Mouse (Mus musculus) layer of hippocampus, adult 2 months (tissue): ENCODE data around the gene Gpr15. TPM values are rescaled to one million over a fixed set of nuclear protein-coding genes. Genes with fewer than 3 reads are reported as not detected.
A peak's percentile ranks its signal among the peaks of the same experiment; 100 is the strongest.

ENCODE experiments used
- DNase-seq, 2 experiments: peaks; one replicate each; pipeline ENCODE4 v3.0.0; 2022; ENCODE audit warnings: low spot score in 2 of 2
- H3K27ac ChIP-seq: fragments of 200-600 bp; 2 replicates; pipeline ENCODE4 v1.8.1; 2022
- H3K4me3 ChIP-seq: fragments of 200-600 bp; 2 replicates; pipeline ENCODE4 v1.8.1; 2022; ENCODE audit warnings: mild to moderate bottlenecking
- CTCF ChIP-seq: fragments of 200-600 bp; conservative IDR thresholded peaks from 2 replicates; pipeline ENCODE4 v1.8.1; 2022; ENCODE audit warnings: antibody characterized with exemption, mild to moderate bottlenecking, moderate library complexity
- long read RNA-seq, 2 experiments: library from polyadenylated mRNA; stranded (forward); transcript quantifications; one replicate each; pipeline ENCODE4 v2.0.0; 2021; ENCODE audit warnings: borderline mapping rate in 2 of 2
- total RNA-seq, 2 experiments: library from RNA; stranded (reverse); gene quantifications; 2 replicates each; pipeline ENCODE4 v1.2.3; 2021

Gene Gpr15
- total RNA-seq = not detected
- long read RNA-seq, experiment 1 = 0 reads
- long read RNA-seq, experiment 2 = 0 reads

DNA sequence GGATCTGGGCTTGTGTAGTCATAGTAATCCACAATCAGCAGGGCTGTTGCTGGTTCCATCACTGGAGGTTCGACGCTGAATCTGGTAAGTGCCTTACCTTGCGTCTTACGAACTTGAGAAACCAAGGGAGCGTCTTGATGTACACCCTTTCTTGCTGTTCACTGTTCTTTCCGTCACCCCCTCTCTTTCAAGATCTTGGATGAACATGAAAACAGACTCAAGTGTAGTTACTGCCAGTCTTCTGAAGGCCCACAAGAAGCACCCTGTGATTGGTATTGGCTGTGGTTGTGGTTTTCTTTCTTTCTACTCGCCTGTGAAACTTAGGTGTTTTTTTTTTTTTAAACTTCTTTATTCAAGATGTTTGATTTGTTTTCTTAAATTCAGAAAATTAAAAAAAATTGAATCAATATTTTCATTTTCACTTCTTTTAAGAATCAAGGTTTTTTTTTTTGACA is at the start of gene Gpr15:
TSS of gene Gpr15 (minus strand) at position 405 of the 455 bp plus-strand sequence.
- no peak for DNase-seq
- no peak within 1 kb of the TSS for H3K4me3 ChIP-seq
- H3K27ac ChIP-seq = no peak within 1 kb of the TSS
- no peak for TF ChIP-seq CTCF

DNA sequence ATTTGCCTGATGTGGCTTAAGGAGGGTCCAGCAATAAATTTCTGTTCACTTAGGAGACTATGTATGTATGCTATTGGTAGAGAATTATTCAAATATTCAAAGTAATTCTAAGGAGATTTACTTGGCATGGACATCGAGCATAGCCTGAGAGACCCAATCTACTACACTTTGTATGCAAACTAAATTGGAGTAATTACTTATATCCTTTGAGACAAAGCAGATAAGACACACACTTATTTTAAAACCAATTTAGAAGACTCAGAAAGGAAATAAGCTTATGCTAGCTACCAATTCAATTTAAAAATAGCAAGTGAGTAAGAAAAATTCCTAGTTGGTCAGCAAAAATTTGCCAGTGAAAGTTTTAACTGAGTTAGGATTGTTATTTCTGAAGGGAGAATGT is 44.2 kb upstream of the Gpr15 start, which contains the start of gene Olfr172:
TSS of gene Olfr172 (minus strand) at position 101 of the 400 bp plus-strand sequence.
- Histone ChIP-seq H3K4me3 (no peak within 1 kb of the TSS), H3K27ac (no peak within 1 kb of the TSS)
- TF ChIP-seq CTCF = no peak
- no peak for DNase-seq

GRCm38 (mm10) chr16:58756191-58756590 is 37.3 kb upstream of the Gpr15 start:
- no peak overlapping the region for H3K27ac ChIP-seq
- H3K4me3 ChIP-seq = no peak overlapping the region
- TF ChIP-seq CTCF = no peak
- DNase-seq = no peak

DNA sequence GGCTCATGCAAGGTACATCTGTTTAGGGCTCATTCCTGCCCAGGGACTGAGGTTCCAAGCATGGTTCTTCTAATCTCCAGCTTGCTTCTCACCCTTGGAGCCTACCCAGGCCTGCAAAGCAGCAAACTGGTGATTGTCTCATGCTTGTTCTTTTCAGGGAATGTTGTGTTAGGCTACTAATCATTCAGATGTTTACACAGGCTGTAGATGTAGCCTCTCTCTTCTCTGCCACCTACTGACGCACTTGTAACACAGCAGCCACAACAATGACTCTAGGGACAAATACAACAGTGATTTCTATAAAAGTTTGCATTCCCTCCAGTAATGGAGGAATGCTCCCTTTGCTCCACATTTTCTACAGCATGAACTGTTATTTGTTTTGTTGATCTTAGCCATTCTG is 32.4 kb upstream of the Gpr15 start:
- no peak for DNase-seq
- H3K27ac ChIP-seq = no peak overlapping the region
- no peak overlapping the region for H3K4me3 ChIP-seq
- peak; percentile 77 for TF ChIP-seq CTCF

DNA sequence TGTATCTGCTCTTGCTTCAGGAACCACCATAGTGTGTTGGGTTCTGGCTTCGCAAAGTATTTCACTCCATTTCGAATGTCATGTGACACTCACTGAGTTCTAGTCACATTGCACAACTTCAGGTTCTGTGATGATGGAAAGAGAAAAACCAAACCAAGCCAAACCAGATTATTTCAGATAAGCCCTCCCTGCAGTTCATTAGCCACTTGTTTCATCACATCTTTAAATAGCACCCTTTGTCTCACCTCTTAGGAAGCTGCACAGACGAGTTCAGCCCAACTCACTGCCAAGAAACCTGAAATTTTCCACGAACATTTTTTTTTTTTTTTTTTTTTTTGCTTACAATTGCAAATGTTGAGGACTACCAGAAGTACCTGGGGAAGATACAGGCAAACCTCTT is 27.8 kb upstream of the Gpr15 start:
- DNase-seq = no peak
- TF ChIP-seq CTCF = no peak
- H3K4me3 ChIP-seq = no peak overlapping the region
- no peak overlapping the region for H3K27ac ChIP-seq

- no peak for DNase-seq
- no peak for TF ChIP-seq CTCF
- no peak overlapping the region for H3K27ac ChIP-seq
- H3K4me3 ChIP-seq = no peak overlapping the region
These were observed 21.9 kb upstream of the Gpr15 start for GRCm38 (mm10) chr16:58740751-58741150.

DNA sequence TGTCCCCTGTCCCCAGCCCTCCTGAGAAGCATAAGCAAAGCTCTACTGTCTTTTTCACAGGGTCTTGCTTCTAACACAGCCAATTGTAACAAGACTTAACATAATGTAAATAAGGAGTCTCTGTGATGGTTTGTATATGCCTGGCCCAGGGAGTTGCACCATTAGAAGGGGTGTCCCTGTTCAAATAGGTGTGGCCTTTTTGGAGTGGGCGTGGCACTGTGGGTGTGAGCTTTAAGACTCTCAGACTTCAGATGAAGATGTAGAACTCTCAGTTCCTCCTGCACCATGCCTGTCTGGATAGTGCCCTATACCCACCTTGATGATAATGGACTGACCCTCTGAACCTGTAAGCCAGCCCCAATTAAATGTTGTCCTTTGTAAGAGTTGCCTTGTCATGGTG is 19.9 kb upstream of the Gpr15 start:
- DNase-seq = no peak
- H3K27ac ChIP-seq = no peak overlapping the region
- TF ChIP-seq CTCF = no peak

DNA sequence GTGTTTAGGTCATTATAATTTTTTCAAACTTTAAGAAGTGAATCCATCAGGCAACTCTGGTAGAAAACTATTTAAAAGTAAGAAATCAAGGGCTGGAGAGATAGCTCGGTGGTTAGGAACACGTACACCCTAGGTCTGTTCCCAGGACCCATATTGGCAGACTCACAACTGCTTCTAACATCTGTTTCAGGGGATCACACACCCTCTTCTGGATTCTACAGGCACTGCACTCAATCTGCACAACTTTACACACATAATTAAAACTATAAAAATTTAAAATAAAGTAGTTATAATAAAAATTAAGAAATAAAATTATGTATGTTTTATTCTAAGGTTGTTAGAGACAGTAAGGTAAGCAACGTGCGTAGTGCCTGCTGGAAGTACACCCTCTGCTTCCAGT is 19.3 kb upstream of the Gpr15 start:
- TF ChIP-seq CTCF = peak; percentile 62
- no peak overlapping the region for H3K27ac ChIP-seq
- no peak for DNase-seq
- H3K4me3 ChIP-seq = no peak overlapping the region

More for the DNA sequence above, 19.9 kb upstream of the Gpr15 start:
- H3K4me3 ChIP-seq = no peak overlapping the region

GRCm38 (mm10) chr16:58728176-58728671 is 9.4 kb upstream of the Gpr15 start:
- Histone ChIP-seq H3K27ac (peak overlapping the region; percentile 92), H3K4me3 (peak overlapping the region; percentile 82)
- DNase-seq = peak in 1 of 2 experiments; percentile 17
- no peak for TF ChIP-seq CTCF

DNA sequence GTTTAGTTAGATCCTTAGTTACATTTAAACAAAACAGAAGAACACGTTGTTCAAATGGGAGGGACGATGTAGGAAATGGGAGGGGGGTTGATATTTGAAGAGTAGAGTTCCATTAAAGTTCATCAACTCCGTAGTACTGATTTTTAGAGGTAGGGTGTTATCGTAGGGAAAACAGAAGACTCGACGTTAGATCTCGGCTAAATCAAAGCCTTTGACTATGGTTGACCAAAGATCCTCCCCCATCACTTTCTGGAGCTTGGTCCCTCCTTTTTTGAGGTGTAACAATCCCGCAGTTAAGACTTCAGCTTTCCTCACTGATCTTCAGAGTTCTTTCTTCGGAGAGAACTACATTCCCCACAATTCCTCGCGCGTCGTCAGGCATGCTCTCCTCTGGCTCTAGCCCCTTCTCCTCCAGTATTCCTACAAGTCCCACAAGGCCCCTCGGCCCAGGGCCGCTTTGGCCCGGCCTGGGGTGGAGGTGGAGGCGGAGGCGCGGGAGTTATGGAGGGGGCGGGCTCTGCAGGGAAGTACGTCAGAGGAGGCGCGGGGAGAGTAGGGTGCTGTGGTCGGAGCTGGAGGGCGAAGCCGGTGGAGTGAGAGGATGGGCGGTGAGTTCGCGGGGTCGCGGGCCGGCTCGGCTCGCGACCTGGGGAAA is 8.7 kb upstream of the Gpr15 start, which contains the start of gene Cldnd1:
TSS of gene Cldnd1 (plus strand) at position 434 of the 655 bp plus-strand sequence.
- peak; percentile 95 to 97 for DNase-seq
- Histone ChIP-seq H3K4me3 (peak within 1 kb of the TSS; percentile 82), H3K27ac (peak within 1 kb of the TSS; percentile 92)
- no peak for TF ChIP-seq CTCF

DNA sequence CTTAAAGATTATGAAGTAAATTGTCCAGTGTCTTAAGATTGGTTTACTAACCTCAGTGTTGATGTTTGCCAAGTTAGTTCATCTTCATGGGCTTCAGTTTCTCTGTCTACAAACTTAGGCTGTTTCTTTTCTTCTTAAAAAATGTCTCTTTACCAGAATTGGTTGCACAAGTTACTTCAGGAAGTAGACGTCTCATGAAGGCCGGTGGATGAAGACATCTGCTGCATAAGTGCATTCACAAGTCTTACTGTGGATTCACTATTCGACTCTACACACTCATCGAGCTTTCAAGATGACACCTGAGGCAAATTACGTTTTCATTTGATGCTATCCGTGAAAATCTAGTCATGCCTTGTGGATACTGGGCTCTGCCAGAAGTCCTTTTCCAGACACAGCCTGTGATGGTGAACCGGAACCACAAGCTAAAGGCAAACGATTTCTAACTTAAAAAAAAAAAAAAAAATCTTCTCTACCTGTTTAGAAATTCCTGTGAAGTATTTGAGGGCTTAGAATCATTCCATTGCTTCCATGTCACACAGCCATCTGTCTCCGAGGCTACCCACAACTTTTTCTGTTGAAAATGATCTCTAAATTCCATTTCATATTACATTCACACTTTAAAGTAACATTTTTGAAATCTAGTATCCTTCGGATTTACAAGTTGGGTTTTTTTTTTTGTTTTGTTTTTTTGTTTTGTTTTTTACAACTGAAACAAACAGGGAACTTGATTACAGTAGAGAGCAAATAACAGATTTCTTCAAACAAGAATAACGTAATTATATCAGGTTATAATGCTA is 8.0 kb upstream of the Gpr15 start:
- no peak for DNase-seq
- Histone ChIP-seq H3K27ac (no peak overlapping the region), H3K4me3 (peak overlapping the region; percentile 82)
- TF ChIP-seq CTCF = no peak

- no peak for DNase-seq
- no peak for TF ChIP-seq CTCF
- Histone ChIP-seq H3K27ac (no peak overlapping the region), H3K4me3 (no peak overlapping the region)
These were observed 3.4 kb upstream of the Gpr15 start for GRCm38 (mm10) chr16:58722292-58722691.

- TF ChIP-seq CTCF = no peak
- no peak overlapping the region for H3K4me3 ChIP-seq
- no peak for DNase-seq
- H3K27ac ChIP-seq = no peak overlapping the region
These were observed 3.9 kb downstream of the Gpr15 start for GRCm38 (mm10) chr16:58715018-58715417.
